Mouse (Mus musculus) heart, postnatal 0 days (tissue): ENCODE data around the gene Dse. TPM values are rescaled to one million over a fixed set of nuclear protein-coding genes. Genes with fewer than 3 reads are reported as not detected.

Source experiments
- ATAC-seq: fragments of 200-750 bp; cut with Nextera tagmentation; 2 replicates; pipeline ENCODE4 v1.8.0; 2017; ENCODE audit warnings: low read depth, moderate number of reproducible peaks, moderate library complexity; ENCODE audit not compliant: insufficient read depth
- DNase-seq: peaks from one replicate; pipeline ENCODE4 v3.0.0-alpha.2; 2016; ENCODE audit warnings: low spot score
- H3K27ac ChIP-seq: fragments of 300-500 bp; sonication (generic); 2 replicates; pipeline ENCODE4 v1.5.1; 2014; ENCODE audit warnings: low read depth, mild to moderate bottlenecking
- H3K27me3 ChIP-seq: fragments of 300-500 bp; sonication (generic); 2 replicates; pipeline ENCODE4 v1.6.1; 2014; ENCODE audit warnings: low read length, mixed read lengths; ENCODE audit not compliant: control insufficient read depth, insufficient read depth
- H3K36me3 ChIP-seq: fragments of 300-500 bp; sonication (generic); replicated peaks from 2 replicates; pipeline ENCODE4 v1.6.1; 2014; ENCODE audit warnings: low read length, mixed read lengths; ENCODE audit not compliant: control insufficient read depth, insufficient read depth
- H3K4me1 ChIP-seq: fragments of 300-500 bp; sonication (generic); 2 replicates; pipeline ENCODE4 v1.6.1; 2014; ENCODE audit warnings: antibody characterized with exemption; ENCODE audit not compliant: control insufficient read depth, insufficient read depth
- H3K4me2 ChIP-seq: fragments of 300-500 bp; sonication (generic); 2 replicates; pipeline ENCODE4 v1.6.1; 2014; ENCODE audit warnings: low read depth, mild to moderate bottlenecking, low read length, moderate library complexity
- H3K4me3 ChIP-seq: fragments of 300-500 bp; sonication (generic); 2 replicates; pipeline ENCODE4 v1.5.1; 2014; ENCODE audit warnings: low read depth, low read length
- H3K9ac ChIP-seq: fragments of 300-500 bp; sonication (generic); replicated peaks from 2 replicates; pipeline ENCODE4 v1.6.1; 2014; ENCODE audit warnings: low read depth, low read length, mixed read lengths
- H3K9me3 ChIP-seq: fragments of 300-500 bp; sonication (generic); replicated peaks from 2 replicates; pipeline ENCODE4 v1.6.1; 2016; ENCODE audit warnings: low read length; ENCODE audit not compliant: control insufficient read depth
- CTCF ChIP-seq: IDR thresholded peaks from 2 replicates; pipeline ENCODE4 v1.5.1; 2016; ENCODE audit warnings: antibody characterized with exemption, control low read depth, low read depth
- EP300 ChIP-seq: IDR thresholded peaks from 2 replicates; pipeline ENCODE4 v1.6.1; 2016; ENCODE audit warnings: antibody characterized with exemption, low read depth
- WGBS: fragments of 180-500 bp; shearing (Covaris S2); extraction: QIAGEN DNeasy Blood & Tissue Kit; methylation state at CpG from one replicate; pipeline ENCODE4 v1.1.7; 2014; 5-methylcytosine and 5-hydroxymethylcytosine counted together
- polyA plus RNA-seq: library from polyadenylated mRNA; unstranded; fragments of >200 nt; fragmentation: Nextera tagmentation; extraction: Ambion mirVana; gene quantifications from 2 replicates; pipeline ENCODE4 v1.2.1, GENCODE M21; 2015
- total RNA-seq: library from RNA; depleted of rRNA; stranded (reverse); fragments of >200 nt; gene quantifications from 2 replicates; pipeline ENCODE4 v1.2.3, GENCODE M21; 2014; ENCODE audit warnings: low replicate concordance; rRNA removed

Gene Dse
- total and polyA plus RNA-seq, 2 experiments from 2014 or later: 6.1 to 19.5 TPM

DNA sequence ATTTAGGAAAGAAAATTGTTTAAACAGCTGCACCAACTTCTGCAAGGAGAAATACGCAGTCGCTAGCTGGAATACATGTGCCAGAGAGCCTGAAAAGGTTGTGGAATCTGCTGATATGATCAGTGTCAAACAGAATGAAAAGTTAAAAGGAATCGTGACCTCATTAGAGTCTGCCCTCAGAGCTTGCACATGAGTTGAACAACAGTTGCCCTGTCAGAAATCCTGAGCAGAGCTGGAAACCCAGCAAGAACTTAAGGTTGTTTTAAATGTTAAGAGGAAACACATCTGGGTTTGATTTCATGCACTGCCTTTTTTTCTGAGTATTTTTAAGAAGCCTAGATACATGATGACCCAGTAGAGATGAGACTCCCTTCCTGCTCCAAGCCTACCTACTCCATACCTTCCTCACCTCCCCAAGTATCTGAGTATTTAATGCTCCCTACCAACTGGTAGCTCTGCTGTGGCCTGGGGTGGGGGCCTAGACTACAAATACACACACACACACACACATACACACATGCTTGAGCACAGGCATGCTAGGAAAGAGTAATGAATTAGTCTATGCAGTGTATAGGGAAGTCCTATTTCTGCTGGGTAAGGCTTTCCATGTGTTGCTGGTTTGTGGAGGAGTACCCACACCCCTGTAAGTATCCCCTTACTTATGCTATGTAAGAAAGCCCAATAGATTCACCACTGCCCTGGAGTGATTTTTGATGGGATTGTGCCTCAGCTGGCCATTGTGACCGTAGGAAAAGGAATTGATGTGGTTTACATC, 95.4 kb downstream of the Dse start:
- Histone ChIP-seq H3K9me3 (no peaks in the 10 kb centered on the region), H3K36me3 (no peaks in the 10 kb centered on the region), H3K4me1 (no peaks in the 10 kb centered on the region), H3K4me3 (no peak overlapping the region), H3K4me2 (no peak overlapping the region), H3K27me3 (no peaks in the 10 kb centered on the region), H3K27ac (no peak overlapping the region), H3K9ac (no peak overlapping the region)
- WGBS: 68% methylated on average over 4 of the region's 4 CpGs
- TF ChIP-seq EP300 (no peak), CTCF (no peak)
- DNase-seq: no peak
- ATAC-seq: no peak

DNA sequence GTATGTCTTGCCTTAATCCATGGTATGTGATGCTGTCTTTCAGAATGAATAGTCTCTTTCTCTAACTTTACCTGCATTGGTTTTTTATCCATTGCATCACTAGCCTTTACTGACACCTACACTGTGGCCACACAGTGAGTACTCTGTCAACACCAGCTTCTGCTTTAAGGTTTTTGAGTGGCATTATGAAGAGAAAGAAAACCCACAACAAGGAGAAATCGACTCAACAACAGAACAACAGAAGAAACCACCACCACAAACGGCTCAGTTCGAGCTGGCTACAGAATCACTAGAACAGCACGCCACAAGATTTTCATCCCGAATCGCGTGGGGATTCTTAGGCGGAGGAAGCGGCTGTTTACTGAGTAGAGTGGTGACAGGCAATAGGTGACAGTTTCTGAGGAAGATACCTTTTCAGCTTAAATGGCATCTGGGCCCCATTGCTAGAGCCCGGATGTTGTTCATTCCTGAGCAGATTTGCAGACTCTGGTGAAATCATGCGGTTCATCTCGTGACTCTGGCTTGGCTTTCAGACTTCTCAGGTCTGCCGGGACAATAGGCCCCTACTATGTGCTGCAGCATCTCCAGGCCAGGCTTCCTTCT, 96.6 kb downstream of the Dse start:
- DNase-seq: no peak
- H3K9me3 ChIP-seq: no peaks in the 10 kb centered on the region
- no peaks in the 10 kb centered on the region for H3K36me3 ChIP-seq
- no peak overlapping the region for H3K4me2 ChIP-seq
- H3K27ac ChIP-seq: no peak overlapping the region
- no peak overlapping the region for H3K9ac ChIP-seq
- H3K4me3 ChIP-seq: no peak overlapping the region
- H3K27me3 ChIP-seq: no peaks in the 10 kb centered on the region
- H3K4me1 ChIP-seq: no peaks in the 10 kb centered on the region
- WGBS: 70% methylated on average over 13 of the region's 13 CpGs
- no peak for ATAC-seq
- TF ChIP-seq EP300: no peak
- TF ChIP-seq CTCF: no peak

Other genes starting within 250 kb of the Dse start
- 87.7 and 152 TPM in 2 replicates for gene Rwdd1, start 188.1 kb downstream of the Dse start, total RNA-seq
- 132 and 142 TPM in 2 replicates for gene Rwdd1, start 188.1 kb downstream of the Dse start, polyA plus RNA-seq
- gene Trappc3l, start 170.1 kb downstream of the Dse start, total RNA-seq: not detected in 2 replicates
- gene Trappc3l, start 170.1 kb downstream of the Dse start, polyA plus RNA-seq: not detected in 2 replicates
- gene Calhm4, start 163.4 kb downstream of the Dse start, total RNA-seq: not detected in 2 replicates
- gene Calhm4, start 163.4 kb downstream of the Dse start, polyA plus RNA-seq: not detected in 2 replicates
- gene Calhm5, start 111.2 kb downstream of the Dse start, total RNA-seq: 1.7 and 2.4 TPM in 2 replicates
- gene Calhm5, start 111.2 kb downstream of the Dse start, polyA plus RNA-seq: 1.1 and 1.2 TPM in 2 replicates
- gene Calhm6, start 79.7 kb downstream of the Dse start, total RNA-seq: 0.70 TPM in 1 of 2 replicates, not detected in the other
- 0.41 and 0.49 TPM in 2 replicates for gene Calhm6, start 79.7 kb downstream of the Dse start, polyA plus RNA-seq
- gene Tspyl1, start 74.5 kb upstream of the Dse start, total RNA-seq: 56.3 and 62.1 TPM in 2 replicates
- 61.2 and 69.1 TPM in 2 replicates for gene Tspyl1, start 74.5 kb upstream of the Dse start, polyA plus RNA-seq
- 28.6 and 29.8 TPM in 2 replicates for gene Tspyl4, start 89.7 kb upstream of the Dse start, total RNA-seq
- 14.2 and 15.4 TPM in 2 replicates for gene Tspyl4, start 89.7 kb upstream of the Dse start, polyA plus RNA-seq
- gene Col10a1, start 182.3 kb upstream of the Dse start, total RNA-seq: 0.15 TPM in 1 of 2 replicates, not detected in the other
- gene Col10a1, start 182.3 kb upstream of the Dse start, polyA plus RNA-seq: 0.08 TPM in 2 replicates
- 0.42 and 6.8 TPM in 2 replicates for gene Nt5dc1, start 210.8 kb upstream of the Dse start, total RNA-seq
- 6.3 and 7.5 TPM in 2 replicates for gene Nt5dc1, start 210.8 kb upstream of the Dse start, polyA plus RNA-seq